Mouse (Mus musculus) G1E (cell line): Measurements from ENCODE around the gene Adk. TPM values are rescaled to one million over a fixed set of nuclear protein-coding genes. Genes with fewer than 3 reads are reported as not detected.

ENCODE experiments used
- ATAC-seq: 2 replicates; pipeline ENCODE4 v1.8.0; 2016; ENCODE audit warnings: mild to moderate bottlenecking; ENCODE audit not compliant: insufficient number of reproducible peaks, poor library complexity, low FRiP score, severe bottlenecking; ENCODE audit errors: extremely low read depth
- DNase-seq: peaks from one replicate; pipeline ENCODE4 v3.0.0; 2012; ENCODE audit warnings: low spot score
- H3K27me3 ChIP-seq: 2 replicates; pipeline ENCODE4 v1.6.1; 2012; ENCODE audit warnings: mild to moderate bottlenecking, low read length, inconsistent platforms; ENCODE audit not compliant: insufficient read depth
- H3K36me3 ChIP-seq: replicated peaks from 2 replicates; pipeline ENCODE3; 2012; ENCODE audit warnings: mild to moderate bottlenecking, inconsistent platforms
- H3K4me1 ChIP-seq: 2 replicates; pipeline ENCODE4 v1.6.1; 2012; ENCODE audit warnings: low read depth, low read length, inconsistent platforms, mixed read lengths; ENCODE audit not compliant: insufficient read depth
- H3K4me3 ChIP-seq: 2 replicates; pipeline ENCODE4 v1.5.1; 2012; ENCODE audit warnings: low read depth, mild to moderate bottlenecking, inconsistent platforms, low read length, moderate library complexity, mixed read lengths
- H3K9me3 ChIP-seq: replicated peaks from 2 replicates; pipeline ENCODE4 v1.6.1; 2012; ENCODE audit warnings: inconsistent platforms
- CTCF ChIP-seq: IDR thresholded peaks from 2 replicates; pipeline ENCODE4 v1.5.1; 2012; ENCODE audit warnings: low read depth, low read length, inconsistent platforms, mixed read lengths
- GATA1 ChIP-seq: IDR thresholded peaks from 2 replicates; pipeline ENCODE4 v1.6.1; 2012; ENCODE audit warnings: borderline replicate concordance, low read length, inconsistent platforms, mixed read lengths
- GATA2 ChIP-seq: IDR thresholded peaks from 2 replicates; pipeline ENCODE4 v1.6.1; 2012; ENCODE audit warnings: low read depth, low read length, inconsistent platforms, borderline replicate concordance
- POLR2AphosphoS5 ChIP-seq: IDR thresholded peaks from 2 replicates; pipeline ENCODE4 v1.6.1; 2012; ENCODE audit warnings: low read depth, low read length, inconsistent platforms; ENCODE audit not compliant: insufficient replicate concordance
- TAL1 ChIP-seq: conservative IDR thresholded peaks from 2 replicates; pipeline ENCODE4 v1.6.1; 2012; ENCODE audit warnings: low read depth, low read length, inconsistent platforms, mixed read lengths
- polyA plus RNA-seq: library from polyadenylated mRNA; stranded (reverse); fragments of >175 nt; gene quantifications from 2 replicates; pipeline ENCODE4 v1.2.3, GENCODE M21; 2012
- total RNA-seq, 2 experiments: library from RNA; stranded (forward) in 1 of 2; stranded (reverse) in 1 of 2; fragments of 200-1000 nt in 1 of 2; fragments of >200 nt in 1 of 2; fragmentation: Nextera tagmentation in 1 of 2; gene quantifications; 2 replicates each; pipeline ENCODE4 v1.2.3; 2014 to 2017

Adk gene
- total and polyA plus RNA-seq, 3 experiments = 20.8 to 547 (median 489) TPM

GRCm38 (mm10) chr14:21112742-21113141 is 60.4 kb downstream of the Adk start:
- H3K4me1 ChIP-seq = peaks cover 39% of the 10 kb centered on the region
- no peaks in the 10 kb centered on the region for H3K9me3 ChIP-seq
- DNase-seq (no peak), ATAC-seq (no peak)
- H3K36me3 ChIP-seq = peaks cover 68% of the 10 kb centered on the region
- H3K4me3 ChIP-seq = no peak overlapping the region
- no peaks in the 10 kb centered on the region for H3K27me3 ChIP-seq
- TF ChIP-seq GATA2 (no peak), TAL1 (no peak), POLR2AphosphoS5 (no peak), GATA1 (no peak), CTCF (no peak)

GRCm38 (mm10) chr14:21114339-21114738 is 62.0 kb downstream of the Adk start:
- TF ChIP-seq GATA2 (no peak), TAL1 (no peak), CTCF (no peak), GATA1 (no peak), POLR2AphosphoS5 (no peak)
- ATAC-seq = no peak

GRCm38 (mm10) chr14:21115318-21115717 is 62.9 kb downstream of the Adk start:
- Histone ChIP-seq H3K9me3 (no peaks in the 10 kb centered on the region), H3K36me3 (peaks cover 52% of the 10 kb centered on the region), H3K4me3 (no peak overlapping the region), H3K4me1 (peaks cover 40% of the 10 kb centered on the region), H3K27me3 (no peaks in the 10 kb centered on the region)
- no peak for ATAC-seq
- DNase-seq = no peak
- TF ChIP-seq GATA2 = no peak
- no peak for TF ChIP-seq GATA1
- TF ChIP-seq CTCF = no peak

More at GRCm38 (mm10) chr14:21114339-21114738, 62.0 kb downstream of the Adk start:
- Histone ChIP-seq H3K9me3 (no peaks in the 10 kb centered on the region), H3K4me3 (no peak overlapping the region), H3K27me3 (no peaks in the 10 kb centered on the region), H3K36me3 (peaks cover 58% of the 10 kb centered on the region), H3K4me1 (peaks cover 39% of the 10 kb centered on the region)
- DNase-seq = no peak

- H3K4me1 ChIP-seq = peaks cover 40% of the 10 kb centered on the region
- DNase-seq = no peak
- no peaks in the 10 kb centered on the region for H3K27me3 ChIP-seq
- TF ChIP-seq TAL1 = no peak
- TF ChIP-seq GATA1 = no peak
- no peak for TF ChIP-seq CTCF
- no peak for TF ChIP-seq POLR2AphosphoS5
- no peak for TF ChIP-seq GATA2
- H3K9me3 ChIP-seq = no peaks in the 10 kb centered on the region
- no peak for ATAC-seq
- H3K4me3 ChIP-seq = no peak overlapping the region
- H3K36me3 ChIP-seq = peaks cover 52% of the 10 kb centered on the region
Measured at GRCm38 (mm10) chr14:21115888-21116460, 63.6 kb downstream of the Adk start.

GRCm38 (mm10) chr14:21118095-21118494 is 65.7 kb downstream of the Adk start:
- no peak for ATAC-seq
- H3K4me3 ChIP-seq = no peak overlapping the region
- H3K9me3 ChIP-seq = no peaks in the 10 kb centered on the region

GRCm38 (mm10) chr14:21119653-21120313 is 67.4 kb downstream of the Adk start:
- ATAC-seq (no peak), DNase-seq (no peak)
- TF ChIP-seq POLR2AphosphoS5 = no peak
- no peak for TF ChIP-seq GATA2
- TF ChIP-seq GATA1 = no peak
- no peak for TF ChIP-seq TAL1
- no peak for TF ChIP-seq CTCF
- Histone ChIP-seq H3K27me3 (no peaks in the 10 kb centered on the region), H3K9me3 (0 out of 2 replicates have a peak, but pooled peaks cover 2% of the 10 kb centered on the region), H3K36me3 (peaks cover 41% of the 10 kb centered on the region), H3K4me3 (no peak overlapping the region), H3K4me1 (peaks cover 12% of the 10 kb centered on the region; the same call in 1 of the 2 replicates)

More at GRCm38 (mm10) chr14:21118095-21118494, 65.7 kb downstream of the Adk start:
- H3K27me3 ChIP-seq = no peaks in the 10 kb centered on the region
- no peak for DNase-seq
- H3K36me3 ChIP-seq = peaks cover 48% of the 10 kb centered on the region
- H3K4me1 ChIP-seq = peaks cover 25% of the 10 kb centered on the region
- TF ChIP-seq TAL1 (no peak), CTCF (no peak), GATA1 (no peak), GATA2 (no peak), POLR2AphosphoS5 (no peak)
